ENCODE assay signal across 9 mouse cellular contexts in the genomic region with DNA sequence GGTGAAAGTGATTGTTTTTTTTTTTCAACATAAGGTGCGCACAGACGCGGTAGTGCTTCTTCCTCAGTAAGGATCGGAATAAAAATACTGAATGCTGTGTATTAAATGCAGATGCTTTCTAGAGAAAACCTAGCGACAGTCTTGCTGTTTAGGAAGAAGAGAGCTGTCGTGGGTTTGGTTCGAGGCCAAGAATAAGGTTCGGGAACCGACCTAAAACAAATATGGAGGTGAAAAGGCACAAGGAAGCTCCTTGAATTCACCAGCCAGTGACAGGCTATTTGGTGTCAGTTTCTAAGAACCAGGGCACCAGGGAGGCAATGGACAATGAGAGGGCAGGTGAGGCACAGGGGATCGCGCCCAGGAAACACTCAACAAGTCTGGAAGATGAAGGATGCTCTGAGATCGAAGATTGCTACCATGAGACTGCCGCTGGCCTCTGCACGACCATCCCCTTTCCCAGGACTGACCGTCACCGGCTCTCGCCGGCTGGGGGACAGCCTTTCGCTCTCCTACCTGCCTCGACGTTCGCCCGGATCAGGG. TPM values are rescaled to one million over a fixed set of nuclear protein-coding genes. Genes with fewer than 3 reads are reported as not detected.
DNase-seq lines count a peak whose midpoint lies in the region; ATAC-seq and TF ChIP-seq lines count a peak whose summit lies in the region.
"Had no signal": no experiment of that assay in that cellular context is flagged by ENCODE, and none has a peak within 500 bp of the region (broad histone marks: within the 10 kb centered on the region; RNA-seq: fewer than 3 reads in every experiment).

No protein-coding gene starts in this region.

- 10% methylated on average over 23 of the region's 23 CpGs for WGBS in cerebellum, adult 2 months
- 12% methylated on average over 23 of the region's 23 CpGs for WGBS in thymus, adult 2 months
- WGBS in intestine, embryonic 15.5 days = 7% methylated on average over 23 of the region's 23 CpGs
- WGBS in midbrain, embryonic 15.5 days = 4% methylated on average over 23 of the region's 23 CpGs

- DNase-seq in cerebellum, adult 2 months = peak in 1 of 2 experiments; percentile 17
- DNase-seq in cerebellum, postnatal 4 days (ENCODE audit: low spot score in 2 of 2) = no peak
- no peak for DNase-seq in thymus, adult 2 months
- no peak for DNase-seq in thymus, postnatal 4 days
- DNase-seq in adrenal gland, adult 8-10 months = no peak
- no peak for DNase-seq in left cerebral cortex, postnatal 36 days (ENCODE audit: low spot score in 2 of 2)

- no peaks in the 10 kb centered on the region for H3K9me3 ChIP-seq in intestine, embryonic 15.5 days
- no peaks in the 10 kb centered on the region for H3K9me3 ChIP-seq in midbrain, embryonic 15.5 days

- no peak for TF ChIP-seq CTCF in cerebellum, adult 2 months (IDR thresholded peaks at IDR 0.05; ENCODE audit: borderline replicate concordance, insufficient read depth, low read depth, low read length)
- TF ChIP-seq CTCF in thymus, adult 2 months (IDR thresholded peaks at IDR 0.05; ENCODE audit: borderline replicate concordance, control insufficient read depth, extremely low read depth, insufficient read depth, low read length, poor library complexity) = no peak

- H3K4me3 ChIP-seq in cerebellum, adult 2 months (replicated peaks; ENCODE audit: insufficient read depth, low read depth, low read length) = peak overlapping the region; percentile 63
- H3K4me3 ChIP-seq in thymus, adult 2 months (ENCODE audit: control insufficient read depth, insufficient read depth, low read length) = peak overlapping the region; percentile 78
- H3K4me3 ChIP-seq in intestine, embryonic 15.5 days (replicated peaks) = peak overlapping the region; percentile 71
- peak overlapping the region; percentile 98 for H3K4me3 ChIP-seq in midbrain, embryonic 15.5 days
- H3K4me3 ChIP-seq: erythroblast, embryonic 14.5 days had no signal

- H3K4me2 ChIP-seq in intestine, embryonic 15.5 days (replicated peaks) = peak overlapping the region; percentile 86
- peak overlapping the region; percentile 75 for H3K4me2 ChIP-seq in midbrain, embryonic 15.5 days

- no peak for TF ChIP-seq POLR2A in cerebellum, adult 2 months (IDR thresholded peaks at IDR 0.05; ENCODE audit: borderline replicate concordance, insufficient read depth, low read length)
- no peak for TF ChIP-seq POLR2A in thymus, adult 2 months (IDR thresholded peaks at IDR 0.05; ENCODE audit: control insufficient read depth, extremely low read depth, insufficient read depth, low read length, poor library complexity)

- no peak for ATAC-seq in intestine, embryonic 15.5 days
- no peak for ATAC-seq in midbrain, embryonic 15.5 days (replicated peaks)

- H3K4me1 ChIP-seq in cerebellum, adult 2 months (ENCODE audit: control insufficient read depth, insufficient read depth, low read length) = no peaks in the 10 kb centered on the region; the same call in 1 of the 2 replicates
- H3K4me1 ChIP-seq in thymus, adult 2 months (replicated peaks; ENCODE audit: control insufficient read depth, insufficient read depth, low read length) = peaks cover 12% of the 10 kb centered on the region
- no peaks in the 10 kb centered on the region for H3K4me1 ChIP-seq in intestine, embryonic 15.5 days (replicated peaks)
- H3K4me1 ChIP-seq in midbrain, embryonic 15.5 days = peaks cover 46% of the 10 kb centered on the region

- H3K27me3 ChIP-seq in cerebellum, adult 2 months (ENCODE audit: control insufficient read depth, insufficient read depth, low read length) = no peaks in the 10 kb centered on the region; the same call in 1 of the 2 replicates
- H3K27me3 ChIP-seq in thymus, adult 2 months (ENCODE audit: control insufficient read depth, insufficient read depth, low read length) = no peaks in the 10 kb centered on the region; the same call in 1 of the 2 replicates
- H3K27me3 ChIP-seq in intestine, embryonic 15.5 days (replicated peaks) = peaks cover 24% of the 10 kb centered on the region
- no peaks in the 10 kb centered on the region for H3K27me3 ChIP-seq in midbrain, embryonic 15.5 days (replicated peaks)

- H3K27ac ChIP-seq in cerebellum, adult 2 months (ENCODE audit: insufficient read depth, low read length) = no peak overlapping the region
- H3K27ac ChIP-seq in thymus, adult 2 months (ENCODE audit: control insufficient read depth, insufficient read depth, low read length) = no peak overlapping the region
- peak overlapping the region; percentile 86 for H3K27ac ChIP-seq in intestine, embryonic 15.5 days
- peak overlapping the region; percentile 99 for H3K27ac ChIP-seq in midbrain, embryonic 15.5 days

- H3K9ac ChIP-seq in intestine, embryonic 15.5 days = peak overlapping the region; percentile 74
- peak overlapping the region; percentile 99 for H3K9ac ChIP-seq in midbrain, embryonic 15.5 days

- intact Hi-C loops in left cerebral cortex, postnatal 36 days (cut with DNase I) = loop anchor here (5.0 kb wide), 2 partner anchors 61 to 106 kb away; partner anchors contain the start of gene Btbd1

- no peaks in the 10 kb centered on the region for H3K36me3 ChIP-seq in thymus, adult 2 months (ENCODE audit: control insufficient read depth, insufficient read depth, low read length)
- no peaks in the 10 kb centered on the region for H3K36me3 ChIP-seq in intestine, embryonic 15.5 days
- no peaks in the 10 kb centered on the region for H3K36me3 ChIP-seq in midbrain, embryonic 15.5 days (replicated peaks)

RNA-seq across cellular contexts. Expression of gene Hdgfl3, which starts 1.1 kb away (rescaled TPM):
- polyA plus RNA-seq in cerebellum, adult 2 months (2012; rRNA removed) = 22.4 and 23.7 TPM in 2 replicates
- polyA plus RNA-seq in thymus, adult 2 months (2012; rRNA removed) = 5.1 TPM in 2 replicates
- 10.1 and 10.9 TPM in 2 replicates for polyA plus RNA-seq in intestine, embryonic 15.5 days (2015; fragmentation: Nextera tagmentation; extraction: Ambion mirVana)
- 67.0 and 71.7 TPM in 2 replicates for polyA plus RNA-seq in midbrain, embryonic 15.5 days (2015; fragmentation: Nextera tagmentation; extraction: Ambion mirVana)
- total RNA-seq in adrenal gland, adult 8-10 months (2022) = 10 to 100 TPM in 3 of 4 experiments, 1 to 10 TPM in 1; 9.9 to 18.2 (median 13.2) TPM
- 10 to 100 TPM; 76.0 to 76.9 TPM for total RNA-seq in left cerebral cortex, postnatal 36 days (2021)
- polyA plus RNA-seq: erythroblast, embryonic 14.5 days had no signal

RNA-seq across cellular contexts. Expression of gene Bnc1, which starts 59.0 kb away (rescaled TPM):
- not detected in 2 replicates for polyA plus RNA-seq in cerebellum, adult 2 months (2012; rRNA removed)
- 1.1 and 1.5 TPM in 2 replicates for polyA plus RNA-seq in thymus, adult 2 months (2012; rRNA removed)
- 2.8 and 3.7 TPM in 2 replicates for polyA plus RNA-seq in intestine, embryonic 15.5 days (2015; fragmentation: Nextera tagmentation; extraction: Ambion mirVana)
- 0.08 and 0.20 TPM in 2 replicates for polyA plus RNA-seq in midbrain, embryonic 15.5 days (2015; fragmentation: Nextera tagmentation; extraction: Ambion mirVana)
- total RNA-seq in adrenal gland, adult 8-10 months (2022) = under 1 TPM; 0.09 to 0.73 (median 0.50) TPM
- not detected for total RNA-seq in left cerebral cortex, postnatal 36 days (2021)
- polyA plus RNA-seq: erythroblast, embryonic 14.5 days had no signal

Comparison
In these comparisons a context has a peak if more than half of its experiments do, and no peak if none do; other contexts are left out.
1. H3K27ac ChIP-seq: peak in intestine, embryonic 15.5 days (single experiment) and midbrain, embryonic 15.5 days (single experiment); none in cerebellum, adult 2 months (single experiment) and thymus, adult 2 months (single experiment).
2. Peak in every context shown above with its lines, with median percentiles within 50 percentile points of each other: H3K4me3 ChIP-seq.